Mouse (Mus musculus) hindbrain, embryonic 13.5 days (tissue): ENCODE results near the gene Higd2a. TPM values are rescaled to one million over a fixed set of nuclear protein-coding genes. Genes with fewer than 3 reads are reported as not detected.
A peak's percentile ranks its signal among the peaks of the same experiment; 100 is the strongest.
"Not testable (repeated sequence)": the region's sequence is repeated elsewhere in the genome, so short reads cannot be mapped to it uniquely, and the experiment has no call there.

ENCODE experiments used
- ATAC-seq: fragments of 200-750 bp; cut with Nextera tagmentation; 2 replicates; pipeline ENCODE4 v1.8.0; 2017; ENCODE audit warnings: moderate TSS enrichment; ENCODE audit not compliant: low FRiP score
- H3K27ac ChIP-seq: fragments of 300-500 bp; sonication (generic); 2 replicates; pipeline ENCODE4 v1.5.1; 2015; ENCODE audit warnings: inconsistent platforms, mild to moderate bottlenecking, moderate library complexity
- H3K27me3 ChIP-seq: fragments of 300-500 bp; sonication (generic); 2 replicates; pipeline ENCODE4 v1.6.1; 2015; ENCODE audit warnings: mild to moderate bottlenecking, inconsistent platforms
- H3K36me3 ChIP-seq: fragments of 300-500 bp; sonication (generic); 2 replicates; pipeline ENCODE4 v1.6.1; 2015; ENCODE audit warnings: mild to moderate bottlenecking, inconsistent platforms
- H3K4me1 ChIP-seq: fragments of 300-500 bp; sonication (generic); replicated peaks from 2 replicates; pipeline ENCODE4 v1.6.1; 2015; ENCODE audit warnings: inconsistent platforms
- H3K4me2 ChIP-seq: fragments of 300-500 bp; sonication (generic); 2 replicates; pipeline ENCODE4 v1.6.1; 2015; ENCODE audit warnings: inconsistent platforms, mild to moderate bottlenecking, moderate library complexity
- H3K4me3 ChIP-seq: fragments of 300-500 bp; sonication (generic); 2 replicates; pipeline ENCODE4 v1.5.1; 2015; ENCODE audit warnings: mild to moderate bottlenecking, inconsistent platforms
- H3K9ac ChIP-seq: fragments of 300-500 bp; sonication (generic); 2 replicates; pipeline ENCODE4 v1.6.1; 2015; ENCODE audit warnings: mild to moderate bottlenecking, inconsistent platforms
- H3K9me3 ChIP-seq: fragments of 300-500 bp; sonication (generic); 2 replicates; pipeline ENCODE4 v1.6.1; 2016; ENCODE audit warnings: inconsistent platforms
- WGBS: fragments of 180-500 bp; shearing (Covaris S2); methylation state at CpG from one replicate; pipeline ENCODE4 v1.1.7; 2015; 5-methylcytosine and 5-hydroxymethylcytosine counted together
- polyA plus RNA-seq: library from polyadenylated mRNA; unstranded; fragments of >200 nt; fragmentation: Nextera tagmentation; extraction: Ambion mirVana; gene quantifications from 2 replicates; pipeline ENCODE4 v1.2.1, GENCODE M21; 2015

The Higd2a gene
- polyA plus RNA-seq, 1 experiment from 2014 or later: 248 TPM

- peak overlapping the region; percentile 67 for H3K9ac ChIP-seq
- ATAC-seq: no peak
- peak overlapping the region; percentile 45; the same call in 1 of the 2 replicates for H3K27ac ChIP-seq
- 10% methylated on average over 8 of the region's 8 CpGs for WGBS
- no peaks in the 10 kb centered on the region for H3K9me3 ChIP-seq
- no peaks in the 10 kb centered on the region for H3K27me3 ChIP-seq
- H3K4me1 ChIP-seq: peaks cover 32% of the 10 kb centered on the region
- H3K36me3 ChIP-seq: peaks cover 33% of the 10 kb centered on the region
- H3K4me2 ChIP-seq: peak overlapping the region; percentile 83
- peak overlapping the region; percentile 24 for H3K4me3 ChIP-seq
Measured at GRCm38 (mm10) chr13:54608666-54609065, 18.7 kb downstream of the Higd2a start.

- ATAC-seq: no peak
- no peaks in the 10 kb centered on the region for H3K27me3 ChIP-seq
- H3K9ac ChIP-seq: peak overlapping the region; percentile 67
- no peak overlapping the region; the same call in 1 of the 2 replicates for H3K27ac ChIP-seq
- no peaks in the 10 kb centered on the region for H3K9me3 ChIP-seq
- H3K4me2 ChIP-seq: peak overlapping the region; percentile 83
- H3K4me1 ChIP-seq: peaks cover 32% of the 10 kb centered on the region
- peak overlapping the region; percentile 24 for H3K4me3 ChIP-seq
- peaks cover 27% of the 10 kb centered on the region for H3K36me3 ChIP-seq
- 12% methylated on average over 1 of the region's 1 CpGs for WGBS
Measured at GRCm38 (mm10) chr13:54609301-54609700, 19.3 kb downstream of the Higd2a start.

GRCm38 (mm10) chr13:54610613-54610971 lies 20.6 kb downstream of the Higd2a start:
- Histone ChIP-seq H3K36me3 (peaks cover 14% of the 10 kb centered on the region), H3K4me1 (peaks cover 32% of the 10 kb centered on the region), H3K9me3 (no peaks in the 10 kb centered on the region), H3K27ac (peak overlapping the region; percentile 85), H3K27me3 (no peaks in the 10 kb centered on the region), H3K4me2 (peak overlapping the region; percentile 83), H3K4me3 (peak overlapping the region; percentile 76), H3K9ac (peak overlapping the region; percentile 89)
- 7% methylated on average over 13 of the region's 13 CpGs for WGBS
- ATAC-seq: peak; percentile 53

- under 1% methylated on average over 65 of the region's 66 CpGs for WGBS
- Histone ChIP-seq H3K4me1 (peaks cover 32% of the 10 kb centered on the region), H3K4me2 (peak within 1 kb of the TSS; percentile 83), H3K9ac (peak within 1 kb of the TSS; percentile 89), H3K27me3 (no peaks in the 10 kb centered on the region), H3K4me3 (peak within 1 kb of the TSS; percentile 76), H3K27ac (peak within 1 kb of the TSS; percentile 85), H3K36me3 (peaks cover 8% of the 10 kb centered on the region), H3K9me3 (no peaks in the 10 kb centered on the region)
- ATAC-seq: peak; percentile 77
Measured at GRCm38 (mm10) chr13:54610972-54611754, 21.2 kb downstream of the Higd2a start, which contains the start of gene Cltb. TSS of gene Cltb (minus strand) at chr13:54611344.

GRCm38 (mm10) chr13:54613141-54613540 lies 23.1 kb downstream of the Higd2a start:
- WGBS: 87% methylated on average over 8 of the region's 8 CpGs
- peaks cover 29% of the 10 kb centered on the region for H3K4me1 ChIP-seq

GRCm38 (mm10) chr13:54616307-54616706 lies 26.3 kb downstream of the Higd2a start:
- ATAC-seq: no peak
- WGBS: 79% methylated on average over 8 of the region's 8 CpGs

More at GRCm38 (mm10) chr13:54613141-54613540, 23.1 kb downstream of the Higd2a start:
- H3K36me3 ChIP-seq, H3K4me3 ChIP-seq, H3K9ac ChIP-seq, H3K27me3 ChIP-seq, ATAC-seq, H3K27ac ChIP-seq, H3K4me2 ChIP-seq, H3K9me3 ChIP-seq: not testable (repeated sequence)

GRCm38 (mm10) chr13:54616998-54617397 lies 27.0 kb downstream of the Higd2a start:
- 73% methylated on average over 6 of the region's 6 CpGs for WGBS
- H3K4me1 ChIP-seq: no peaks in the 10 kb centered on the region
- no peak for ATAC-seq
- H3K4me3 ChIP-seq: no peak overlapping the region
- no peaks in the 10 kb centered on the region for H3K27me3 ChIP-seq
- no peak overlapping the region for H3K4me2 ChIP-seq
- H3K9ac ChIP-seq: no peak overlapping the region
- H3K9me3 ChIP-seq: no peaks in the 10 kb centered on the region
- no peaks in the 10 kb centered on the region for H3K36me3 ChIP-seq
- H3K27ac ChIP-seq: no peak overlapping the region

More at GRCm38 (mm10) chr13:54616307-54616706, 26.3 kb downstream of the Higd2a start:
- Histone ChIP-seq H3K4me1 (no peaks in the 10 kb centered on the region; the same call in 1 of the 2 replicates), H3K9me3 (no peaks in the 10 kb centered on the region), H3K9ac (no peak overlapping the region), H3K36me3 (no peaks in the 10 kb centered on the region), H3K4me3 (no peak overlapping the region), H3K4me2 (no peak overlapping the region), H3K27me3 (no peaks in the 10 kb centered on the region), H3K27ac (no peak overlapping the region)

- WGBS: 12% methylated on average over 44 of the region's 44 CpGs
- peak within 1 kb of the TSS; percentile 94 for H3K9ac ChIP-seq
- H3K9me3 ChIP-seq: no peaks in the 10 kb centered on the region
- ATAC-seq: peak; percentile 98
- no peaks in the 10 kb centered on the region for H3K27me3 ChIP-seq
- H3K4me3 ChIP-seq: peak within 1 kb of the TSS; percentile 89
- peaks cover 24% of the 10 kb centered on the region for H3K4me1 ChIP-seq
- peak within 1 kb of the TSS; percentile 91 for H3K4me2 ChIP-seq
- H3K27ac ChIP-seq: peak within 1 kb of the TSS; percentile 93
- no peaks in the 10 kb centered on the region for H3K36me3 ChIP-seq
Measured at GRCm38 (mm10) chr13:54621155-54621932, 31.3 kb downstream of the Higd2a start, which contains the start of gene Faf2. TSS of gene Faf2 (plus strand) at chr13:54621784.

- no peaks in the 10 kb centered on the region for H3K27me3 ChIP-seq
- WGBS: 1% methylated on average over 27 of the region's 27 CpGs
- H3K4me1 ChIP-seq: peaks cover 24% of the 10 kb centered on the region
- peak overlapping the region; percentile 91 for H3K4me2 ChIP-seq
- peak; percentile 83 for ATAC-seq
- H3K9me3 ChIP-seq: no peaks in the 10 kb centered on the region
- peak overlapping the region; percentile 93 for H3K27ac ChIP-seq
- peak overlapping the region; percentile 94 for H3K9ac ChIP-seq
- H3K4me3 ChIP-seq: peak overlapping the region; percentile 89
- H3K36me3 ChIP-seq: no peaks in the 10 kb centered on the region
Measured at GRCm38 (mm10) chr13:54621960-54622521, 32.0 kb downstream of the Higd2a start.

- 95% methylated on average over 4 of the region's 4 CpGs for WGBS
Measured at GRCm38 (mm10) chr13:54629128-54629527, 39.1 kb downstream of the Higd2a start.

GRCm38 (mm10) chr13:54632731-54633277 lies 42.8 kb downstream of the Higd2a start:
- no peak overlapping the region for H3K4me2 ChIP-seq
- H3K4me1 ChIP-seq: no peaks in the 10 kb centered on the region; the same call in 1 of the 2 replicates
- no peaks in the 10 kb centered on the region for H3K9me3 ChIP-seq
- no peaks in the 10 kb centered on the region for H3K27me3 ChIP-seq
- H3K4me3 ChIP-seq: no peak overlapping the region
- H3K9ac ChIP-seq: no peak overlapping the region
- no peak overlapping the region for H3K27ac ChIP-seq
- ATAC-seq: no peak
- WGBS: 80% methylated on average over 3 of the region's 3 CpGs
- peaks cover 23% of the 10 kb centered on the region for H3K36me3 ChIP-seq

More at GRCm38 (mm10) chr13:54629128-54629527, 39.1 kb downstream of the Higd2a start:
- peaks cover 6% of the 10 kb centered on the region for H3K4me1 ChIP-seq
- no peak overlapping the region for H3K4me3 ChIP-seq
- H3K27me3 ChIP-seq: no peaks in the 10 kb centered on the region
- no peak overlapping the region for H3K4me2 ChIP-seq
- no peaks in the 10 kb centered on the region for H3K9me3 ChIP-seq
- H3K36me3 ChIP-seq: peaks cover 10% of the 10 kb centered on the region
- no peak overlapping the region for H3K27ac ChIP-seq
- no peak overlapping the region for H3K9ac ChIP-seq
- no peak for ATAC-seq

GRCm38 (mm10) chr13:54635011-54635410 lies 45.0 kb downstream of the Higd2a start:
- H3K9me3 ChIP-seq: no peaks in the 10 kb centered on the region
- WGBS: 98% methylated on average over 3 of the region's 3 CpGs
- H3K4me1 ChIP-seq: no peaks in the 10 kb centered on the region
- no peak overlapping the region for H3K4me3 ChIP-seq
- no peaks in the 10 kb centered on the region for H3K27me3 ChIP-seq
- no peak overlapping the region for H3K27ac ChIP-seq
- no peak for ATAC-seq
- no peak overlapping the region for H3K4me2 ChIP-seq
- H3K9ac ChIP-seq: no peak overlapping the region
- H3K36me3 ChIP-seq: peaks cover 41% of the 10 kb centered on the region
